Mouse (Mus musculus): Measurements from ENCODE around the gene Gpx1. TPM values are rescaled to one million over a fixed set of nuclear protein-coding genes. Genes with fewer than 3 reads are reported as not detected.

The Gpx1 gene
- polyA plus RNA-seq, 1 experiment from 2014 or later = 518 TPM

- Histone ChIP-seq H3K27me3 (no peaks in the 10 kb centered on the region), H3K36me3 (ENCODE audit: poor library complexity, severe bottlenecking) (peaks cover 99% of the 10 kb centered on the region), H3K9ac (no peak overlapping the region), H3K4me1 (no peaks in the 10 kb centered on the region), H3K4me3 (no peak overlapping the region), H3K27ac (no peak overlapping the region), H3K9me3 (replicated peaks) (no peaks in the 10 kb centered on the region), H3K4me2 (no peak overlapping the region)
- 97% methylated on average over 9 of the region's 9 CpGs for WGBS
- ATAC-seq = no peak
Measured at GRCm38 (mm10) chr9:108381382-108381781, 42.7 kb downstream of the Gpx1 start.

GRCm38 (mm10) chr9:108385006-108385405 is 46.3 kb downstream of the Gpx1 start:
- Histone ChIP-seq H3K4me2 (no peak overlapping the region), H3K36me3 (ENCODE audit: poor library complexity, severe bottlenecking) (peaks cover 98% of the 10 kb centered on the region)
- 88% methylated on average over 7 of the region's 7 CpGs for WGBS

DNA sequence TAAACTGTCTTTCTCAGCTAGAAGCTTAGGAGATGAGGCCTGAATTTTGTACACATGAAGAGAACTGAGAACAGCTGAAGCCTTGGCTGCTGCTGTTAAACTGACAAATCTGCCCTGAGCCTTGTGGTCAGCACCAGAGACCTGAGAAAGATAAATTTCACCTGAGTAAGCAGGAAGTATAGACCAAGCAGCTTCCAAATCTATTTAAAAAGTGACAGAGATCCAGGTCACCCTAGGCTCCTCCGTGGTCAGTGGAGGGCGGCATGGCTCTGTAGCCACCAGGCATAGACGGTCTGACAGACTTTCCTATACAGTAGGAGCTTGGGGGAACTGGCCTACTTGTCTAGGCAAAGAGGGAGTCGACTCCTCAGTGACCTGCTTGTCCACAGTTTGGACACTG is 48.1 kb downstream of the Gpx1 start:
- no peaks in the 10 kb centered on the region for H3K9me3 ChIP-seq (replicated peaks)
- ATAC-seq = no peak
- no peak overlapping the region for H3K9ac ChIP-seq
- no peaks in the 10 kb centered on the region for H3K27me3 ChIP-seq
- 94% methylated on average over 4 of the region's 4 CpGs for WGBS
- no peak overlapping the region for H3K4me3 ChIP-seq
- no peak overlapping the region for H3K4me2 ChIP-seq
- H3K27ac ChIP-seq = no peak overlapping the region
- peaks cover 97% of the 10 kb centered on the region for H3K36me3 ChIP-seq (ENCODE audit: poor library complexity, severe bottlenecking)
- H3K4me1 ChIP-seq = no peaks in the 10 kb centered on the region

More at GRCm38 (mm10) chr9:108385006-108385405, 46.3 kb downstream of the Gpx1 start:
- Histone ChIP-seq H3K4me1 (no peaks in the 10 kb centered on the region), H3K4me3 (no peak overlapping the region), H3K27ac (no peak overlapping the region), H3K9me3 (replicated peaks) (no peaks in the 10 kb centered on the region), H3K9ac (no peak overlapping the region), H3K27me3 (no peaks in the 10 kb centered on the region)
- no peak for ATAC-seq

- 91% methylated on average over 10 of the region's 10 CpGs for WGBS
- Histone ChIP-seq H3K27ac (no peak overlapping the region), H3K4me3 (no peak overlapping the region), H3K4me1 (no peaks in the 10 kb centered on the region), H3K36me3 (ENCODE audit: poor library complexity, severe bottlenecking) (peaks cover 97% of the 10 kb centered on the region), H3K4me2 (no peak overlapping the region), H3K9ac (no peak overlapping the region), H3K27me3 (no peaks in the 10 kb centered on the region), H3K9me3 (replicated peaks) (no peaks in the 10 kb centered on the region)
- ATAC-seq = no peak
Measured at GRCm38 (mm10) chr9:108388601-108389000, 49.9 kb downstream of the Gpx1 start.

- H3K27me3 ChIP-seq = no peaks in the 10 kb centered on the region
- no peak overlapping the region for H3K9ac ChIP-seq
- ATAC-seq = no peak
- no peak overlapping the region for H3K4me2 ChIP-seq
- WGBS = 86% methylated on average over 6 of the region's 6 CpGs
- H3K4me1 ChIP-seq = no peaks in the 10 kb centered on the region
- H3K36me3 ChIP-seq (ENCODE audit: poor library complexity, severe bottlenecking) = peaks cover 97% of the 10 kb centered on the region
- no peak overlapping the region for H3K4me3 ChIP-seq
- H3K9me3 ChIP-seq (replicated peaks) = no peaks in the 10 kb centered on the region
- no peak overlapping the region for H3K27ac ChIP-seq
Measured at GRCm38 (mm10) chr9:108389220-108389619, 50.5 kb downstream of the Gpx1 start.

Other genes with a start within 250 kb of the Gpx1 start
- 49.9 and 60.2 TPM in 2 replicates for gene Apeh, start 244.3 kb upstream of the Gpx1 start, polyA plus RNA-seq (2015; fragmentation: Nextera tagmentation; extraction: Ambion mirVana)
- gene Bsn, start 148.5 kb upstream of the Gpx1 start, polyA plus RNA-seq (2015; fragmentation: Nextera tagmentation; extraction: Ambion mirVana) = 4.7 TPM in 2 replicates
- gene Dag1, start 74.9 kb upstream of the Gpx1 start, polyA plus RNA-seq (2015; fragmentation: Nextera tagmentation; extraction: Ambion mirVana) = 40.8 and 45.4 TPM in 2 replicates
- gene Nicn1, start 48.5 kb upstream of the Gpx1 start, polyA plus RNA-seq (2015; fragmentation: Nextera tagmentation; extraction: Ambion mirVana) = 94.9 and 95.4 TPM in 2 replicates
- gene Amt, start 42.0 kb upstream of the Gpx1 start, polyA plus RNA-seq (2015; fragmentation: Nextera tagmentation; extraction: Ambion mirVana) = 25.3 and 26.7 TPM in 2 replicates
- 317 and 330 TPM in 2 replicates for gene Rhoa, start 32.8 kb upstream of the Gpx1 start, polyA plus RNA-seq (2015; fragmentation: Nextera tagmentation; extraction: Ambion mirVana)
- gene Tcta, start 32.7 kb upstream of the Gpx1 start, polyA plus RNA-seq (2015; fragmentation: Nextera tagmentation; extraction: Ambion mirVana) = 30.9 and 38.1 TPM in 2 replicates
- 132 and 142 TPM in 2 replicates for gene Usp4, start 8.9 kb downstream of the Gpx1 start, polyA plus RNA-seq (2015; fragmentation: Nextera tagmentation; extraction: Ambion mirVana)
- 1.5 and 2.0 TPM in 2 replicates for gene 1700102P08Rik, start 53.9 kb downstream of the Gpx1 start, polyA plus RNA-seq (2015; fragmentation: Nextera tagmentation; extraction: Ambion mirVana)
- gene Ccdc36, start 89.6 kb downstream of the Gpx1 start, polyA plus RNA-seq (2015; fragmentation: Nextera tagmentation; extraction: Ambion mirVana) = 1.1 and 1.2 TPM in 2 replicates
- gene BC048562, start 97.6 kb downstream of the Gpx1 start, polyA plus RNA-seq (2015; fragmentation: Nextera tagmentation; extraction: Ambion mirVana) = not detected in 2 replicates
- 50.1 and 53.8 TPM in 2 replicates for gene Ccdc71, start 121.6 kb downstream of the Gpx1 start, polyA plus RNA-seq (2015; fragmentation: Nextera tagmentation; extraction: Ambion mirVana)
- gene Klhdc8b, start 122.7 kb downstream of the Gpx1 start, polyA plus RNA-seq (2015; fragmentation: Nextera tagmentation; extraction: Ambion mirVana) = 54.1 and 63.9 TPM in 2 replicates
- gene Lamb2, start 140.8 kb downstream of the Gpx1 start, polyA plus RNA-seq (2015; fragmentation: Nextera tagmentation; extraction: Ambion mirVana) = 18.7 and 22.9 TPM in 2 replicates
- gene Usp19, start 151.7 kb downstream of the Gpx1 start, polyA plus RNA-seq (2015; fragmentation: Nextera tagmentation; extraction: Ambion mirVana) = 69.7 and 80.6 TPM in 2 replicates
- 80.4 and 91.2 TPM in 2 replicates for gene Qars, start 168.8 kb downstream of the Gpx1 start, polyA plus RNA-seq (2015; fragmentation: Nextera tagmentation; extraction: Ambion mirVana)
- 132 and 144 TPM in 2 replicates for gene Qrich1, start 177.9 kb downstream of the Gpx1 start, polyA plus RNA-seq (2015; fragmentation: Nextera tagmentation; extraction: Ambion mirVana)
- gene Impdh2, start 221.4 kb downstream of the Gpx1 start, polyA plus RNA-seq (2015; fragmentation: Nextera tagmentation; extraction: Ambion mirVana) = 135 and 143 TPM in 2 replicates
- gene Ndufaf3, start 228.5 kb downstream of the Gpx1 start, polyA plus RNA-seq (2015; fragmentation: Nextera tagmentation; extraction: Ambion mirVana) = 64.8 and 70.4 TPM in 2 replicates
- 230 and 246 TPM in 2 replicates for gene Dalrd3, start 231.0 kb downstream of the Gpx1 start, polyA plus RNA-seq (2015; fragmentation: Nextera tagmentation; extraction: Ambion mirVana)
- 203 and 256 TPM in 2 replicates for gene Wdr6, start 239.8 kb downstream of the Gpx1 start, polyA plus RNA-seq (2015; fragmentation: Nextera tagmentation; extraction: Ambion mirVana)